Mouse (Mus musculus) bone marrow macrophage, adult 2 months (primary cell): ENCODE data around the gene Itih5. TPM values are rescaled to one million over a fixed set of nuclear protein-coding genes. Genes with fewer than 3 reads are reported as not detected.

Experiments
- H3K27ac ChIP-seq: 2 replicates; pipeline ENCODE4 v1.5.1; 2012; ENCODE audit warnings: low read depth, low read length; ENCODE audit not compliant: insufficient read depth
- H3K4me1 ChIP-seq: 2 replicates; pipeline ENCODE4 v1.6.1; 2012; ENCODE audit warnings: low read length; ENCODE audit not compliant: control insufficient read depth, insufficient read depth
- H3K4me3 ChIP-seq: 2 replicates; pipeline ENCODE4 v1.5.1; 2012; ENCODE audit warnings: mild to moderate bottlenecking, low read length, moderate library complexity; ENCODE audit not compliant: insufficient read depth
- CTCF ChIP-seq: IDR thresholded peaks from 2 replicates; pipeline ENCODE4 v1.5.1; 2012; ENCODE audit warnings: low read depth, mild to moderate bottlenecking, low read length, moderate library complexity
- POLR2A ChIP-seq: IDR thresholded peaks from 2 replicates; pipeline ENCODE4 v1.6.1; 2012; ENCODE audit warnings: mild to moderate bottlenecking, low read depth, low read length, borderline replicate concordance
- polyA plus RNA-seq: library from polyadenylated mRNA; stranded (reverse); fragments of >200 nt; gene quantifications from 2 replicates; pipeline ENCODE4 v1.2.4, GENCODE M21; 2012; ENCODE audit not compliant: missing spikeins, insufficient read depth, insufficient read length

Itih5 gene
- polyA plus RNA-seq, 1 experiment, result not detected

- Histone ChIP-seq H3K4me3 (no peak overlapping the region), H3K27ac (no peak overlapping the region), H3K4me1 (no peaks in the 10 kb centered on the region)
- TF ChIP-seq POLR2A, result no peak
- no peak for TF ChIP-seq CTCF
Measured at GRCm38 (mm10) chr2:10301391-10301790, 148.0 kb downstream of the Itih5 start.

DNA sequence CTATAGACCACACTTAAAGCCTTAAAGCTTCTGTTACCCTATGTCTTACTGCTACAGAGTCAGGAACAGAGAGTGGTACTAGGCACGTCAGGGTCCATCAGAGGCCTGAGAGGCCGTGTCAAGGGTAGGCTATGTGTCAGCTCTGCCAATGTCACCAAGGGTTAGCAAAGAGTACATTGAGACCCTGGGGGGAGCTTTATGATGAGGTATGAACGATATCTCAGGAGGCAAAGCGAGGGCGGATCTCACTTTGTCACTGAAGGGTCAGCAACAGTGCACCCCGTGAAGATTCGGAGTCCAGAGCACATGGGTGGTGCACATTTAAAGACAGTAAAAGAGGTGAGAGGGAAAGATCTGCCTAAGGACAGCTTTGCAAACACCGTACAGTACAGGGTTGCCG lies 148.6 kb downstream of the Itih5 start:
- H3K27ac ChIP-seq, result no peak overlapping the region
- TF ChIP-seq POLR2A (no peak), CTCF (no peak)
- no peaks in the 10 kb centered on the region for H3K4me1 ChIP-seq
- H3K4me3 ChIP-seq, result no peak overlapping the region

DNA sequence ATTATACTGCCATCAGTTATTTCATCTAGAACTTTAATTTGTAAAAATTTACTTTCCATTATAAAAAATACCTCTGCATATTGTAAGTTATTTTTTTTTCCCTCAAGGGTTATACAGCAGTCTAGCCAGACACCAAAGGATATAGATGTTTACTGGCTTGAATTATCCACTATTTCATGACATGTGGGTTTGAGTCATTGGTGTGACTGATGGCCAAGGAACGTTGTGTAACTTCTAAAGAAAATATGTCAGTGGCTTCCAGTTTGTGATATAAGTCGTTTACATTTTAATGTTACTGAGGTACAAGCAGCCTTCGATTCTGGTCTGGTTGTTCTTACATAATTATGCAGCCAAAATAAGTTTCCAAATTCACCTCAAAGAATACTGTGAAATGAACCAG lies 151.5 kb downstream of the Itih5 start:
- no peak overlapping the region for H3K27ac ChIP-seq
- no peaks in the 10 kb centered on the region for H3K4me1 ChIP-seq
- H3K4me3 ChIP-seq, result no peak overlapping the region
- no peak for TF ChIP-seq POLR2A
- TF ChIP-seq CTCF, result no peak

Other genes starting within 250 kb of the Itih5 start
- 9.8 and 13.2 TPM in 2 replicates for gene Taf3, start 105.0 kb upstream of the Itih5 start, polyA plus RNA-seq
- 260 and 268 TPM in 2 replicates for gene Atp5c1, start 73.1 kb upstream of the Itih5 start, polyA plus RNA-seq
- 29.6 and 37.0 TPM in 2 replicates for gene Kin, start 73.0 kb upstream of the Itih5 start, polyA plus RNA-seq
- gene Itih2, start 22.2 kb upstream of the Itih5 start, polyA plus RNA-seq, result 0.25 TPM in 1 of 2 replicates, not detected in the other
- gene Sfmbt2, start 216.9 kb downstream of the Itih5 start, polyA plus RNA-seq, result 0.28 and 0.52 TPM in 2 replicates